Mouse (Mus musculus) kidney, postnatal 0 days (tissue): Measurements from ENCODE around the gene Dpyd. TPM values are rescaled to one million over a fixed set of nuclear protein-coding genes. Genes with fewer than 3 reads are reported as not detected.

Source experiments
- ATAC-seq: fragments of 200-750 bp; cut with Nextera tagmentation; replicated peaks from 2 replicates; pipeline ENCODE4 v1.8.0; 2017; ENCODE audit warnings: low read depth, moderate number of reproducible peaks, moderate TSS enrichment, moderate library complexity; ENCODE audit not compliant: low FRiP score
- DNase-seq: peaks from one replicate; pipeline ENCODE4 v3.0.0-alpha.2; 2016; ENCODE audit warnings: low spot score
- H3K27ac ChIP-seq: fragments of 300-500 bp; sonication (generic); 2 replicates; pipeline ENCODE4 v1.5.1; 2014; ENCODE audit warnings: mild to moderate bottlenecking
- H3K27me3 ChIP-seq: fragments of 300-500 bp; sonication (generic); 2 replicates; pipeline ENCODE4 v1.6.1; 2014; ENCODE audit warnings: low read length, mixed read lengths; ENCODE audit not compliant: insufficient read depth
- H3K36me3 ChIP-seq: fragments of 300-500 bp; sonication (generic); 2 replicates; pipeline ENCODE4 v1.6.1; 2014; ENCODE audit warnings: low read length, mixed read lengths; ENCODE audit not compliant: insufficient read depth
- H3K4me1 ChIP-seq: fragments of 300-500 bp; sonication (generic); replicated peaks from 2 replicates; pipeline ENCODE4 v1.6.1; 2014; ENCODE audit warnings: antibody characterized with exemption, low read length, mixed read lengths; ENCODE audit not compliant: insufficient read depth
- H3K4me2 ChIP-seq: fragments of 300-500 bp; sonication (generic); 2 replicates; pipeline ENCODE4 v1.6.1; 2014; ENCODE audit warnings: mild to moderate bottlenecking, low read length, moderate library complexity, mixed read lengths
- H3K4me3 ChIP-seq: fragments of 300-500 bp; sonication (generic); replicated peaks from 2 replicates; pipeline ENCODE4 v1.5.1; 2014; ENCODE audit warnings: low read depth, low read length
- H3K9ac ChIP-seq: fragments of 300-500 bp; sonication (generic); 2 replicates; pipeline ENCODE4 v1.6.1; 2014; ENCODE audit warnings: low read depth, low read length
- H3K9me3 ChIP-seq: fragments of 300-500 bp; sonication (generic); replicated peaks from 2 replicates; pipeline ENCODE4 v1.6.1; 2016; ENCODE audit warnings: low read length, inconsistent platforms, mixed read lengths
- CTCF ChIP-seq: IDR thresholded peaks from 2 replicates; pipeline ENCODE4 v1.5.1; 2016; ENCODE audit warnings: antibody characterized with exemption, low read depth, mild to moderate bottlenecking, moderate library complexity
- WGBS: fragments of 180-500 bp; shearing (Covaris S2); extraction: QIAGEN DNeasy Blood & Tissue Kit; methylation state at CpG from one replicate; pipeline ENCODE4 v1.1.7; 2014; 5-methylcytosine and 5-hydroxymethylcytosine counted together
- polyA plus RNA-seq: library from polyadenylated mRNA; unstranded; fragments of >200 nt; fragmentation: Nextera tagmentation; extraction: Ambion mirVana; gene quantifications from 2 replicates; pipeline ENCODE4 v1.2.1, GENCODE M21; 2015

Gene Dpyd
- polyA plus RNA-seq, 1 experiment from 2014 or later = 3.9 TPM

- TF ChIP-seq CTCF = no peak
These were observed 596.7 kb downstream of the Dpyd start for GRCm38 (mm10) chr3:119158670-119159069.

DNA sequence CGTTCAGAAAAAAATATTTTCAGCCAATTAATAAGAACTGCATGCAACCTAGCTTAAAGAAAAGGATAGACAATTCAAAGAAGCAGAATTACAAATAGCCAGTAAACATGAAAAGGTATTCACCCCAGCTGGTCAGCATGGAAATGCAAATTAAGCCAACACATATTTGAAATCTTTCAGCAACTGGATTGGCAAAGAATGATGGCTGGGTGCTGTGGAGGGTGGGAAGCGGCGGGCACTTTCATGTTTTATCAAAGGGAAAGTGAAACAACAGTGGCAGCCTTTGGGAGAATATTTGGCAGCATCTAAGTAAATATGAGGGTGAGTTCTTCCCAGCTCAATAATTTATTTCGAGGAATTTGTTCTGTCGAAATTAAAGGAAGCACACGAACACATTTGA, 603.8 kb downstream of the Dpyd start:
- Histone ChIP-seq H3K27ac (no peak overlapping the region), H3K4me1 (no peaks in the 10 kb centered on the region), H3K4me3 (no peak overlapping the region), H3K9ac (no peak overlapping the region), H3K9me3 (no peaks in the 10 kb centered on the region), H3K27me3 (no peaks in the 10 kb centered on the region), H3K4me2 (no peak overlapping the region), H3K36me3 (no peaks in the 10 kb centered on the region)
- no peak for TF ChIP-seq CTCF
- ATAC-seq = no peak
- 78% methylated on average over 6 of the region's 6 CpGs for WGBS
- DNase-seq = no peak

More at GRCm38 (mm10) chr3:119158670-119159069, 596.7 kb downstream of the Dpyd start:
- WGBS = 88% methylated on average over 4 of the region's 4 CpGs
- H3K9ac ChIP-seq = no peak overlapping the region
- H3K4me1 ChIP-seq = no peaks in the 10 kb centered on the region
- H3K27ac ChIP-seq = no peak overlapping the region
- no peak for DNase-seq
- H3K4me3 ChIP-seq = no peak overlapping the region
- no peaks in the 10 kb centered on the region for H3K36me3 ChIP-seq
- ATAC-seq = no peak
- no peaks in the 10 kb centered on the region for H3K9me3 ChIP-seq
- no peak overlapping the region for H3K4me2 ChIP-seq
- no peaks in the 10 kb centered on the region for H3K27me3 ChIP-seq

GRCm38 (mm10) chr3:119168166-119168565, 606.2 kb downstream of the Dpyd start:
- TF ChIP-seq CTCF = no peak
- ATAC-seq = no peak
- Histone ChIP-seq H3K27ac (no peak overlapping the region), H3K9ac (no peak overlapping the region), H3K27me3 (no peaks in the 10 kb centered on the region), H3K4me2 (no peak overlapping the region), H3K9me3 (no peaks in the 10 kb centered on the region), H3K36me3 (no peaks in the 10 kb centered on the region), H3K4me1 (no peaks in the 10 kb centered on the region), H3K4me3 (no peak overlapping the region)
- no peak for DNase-seq
- WGBS = 73% methylated on average over 2 of the region's 2 CpGs

DNA sequence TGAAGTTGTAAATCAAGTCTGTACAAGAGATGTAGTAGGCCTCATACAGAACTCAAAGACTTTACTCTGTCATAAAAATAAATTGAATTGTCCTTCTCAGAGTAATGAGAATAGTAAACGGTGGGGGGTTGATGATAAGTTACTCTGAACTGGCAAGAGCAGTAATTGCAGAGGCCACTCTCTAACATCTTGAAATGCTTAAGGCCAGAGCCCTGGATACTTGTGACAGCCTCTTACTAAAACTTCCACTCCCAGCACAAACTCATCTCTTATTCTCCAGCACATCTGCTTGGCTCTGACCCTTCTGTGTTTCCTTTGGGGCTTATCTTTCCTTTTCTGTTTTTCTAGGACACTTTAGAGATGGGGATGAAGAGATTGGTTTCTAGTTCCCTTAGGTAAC, 606.7 kb downstream of the Dpyd start:
- ATAC-seq = no peak
- Histone ChIP-seq H3K4me1 (no peaks in the 10 kb centered on the region), H3K27me3 (no peaks in the 10 kb centered on the region), H3K27ac (no peak overlapping the region), H3K4me2 (no peak overlapping the region), H3K9me3 (no peaks in the 10 kb centered on the region), H3K4me3 (no peak overlapping the region), H3K9ac (no peak overlapping the region), H3K36me3 (no peaks in the 10 kb centered on the region)
- no peak for DNase-seq
- TF ChIP-seq CTCF = no peak
- WGBS = 13% methylated on average over 1 of the region's 1 CpGs

DNA sequence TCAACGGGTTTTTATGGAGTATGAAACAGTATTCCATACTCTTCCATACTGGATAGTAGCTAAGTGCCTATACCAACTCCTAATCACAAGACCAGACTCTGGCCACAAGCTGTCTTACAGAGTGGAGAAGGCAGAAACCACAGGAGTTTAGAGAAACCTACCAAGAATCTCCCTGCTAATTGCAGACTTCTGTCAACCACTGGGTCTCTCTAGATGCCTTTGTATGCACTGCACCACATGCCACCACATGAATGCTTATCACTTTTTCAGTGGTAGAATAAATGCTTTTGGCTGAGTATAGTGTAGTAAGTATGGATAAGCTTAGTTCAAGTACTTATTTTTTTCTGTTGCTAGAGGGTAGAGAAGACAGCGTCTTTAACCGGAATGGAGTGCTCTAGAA, 621.3 kb downstream of the Dpyd start:
- H3K9me3 ChIP-seq = no peaks in the 10 kb centered on the region
- ATAC-seq (no peak), DNase-seq (no peak)
- H3K9ac ChIP-seq = no peak overlapping the region
- no peak overlapping the region for H3K4me2 ChIP-seq
- 87% methylated on average over 3 of the region's 3 CpGs for WGBS
- no peaks in the 10 kb centered on the region for H3K36me3 ChIP-seq
- no peaks in the 10 kb centered on the region for H3K27me3 ChIP-seq
- H3K27ac ChIP-seq = no peak overlapping the region
- no peak overlapping the region for H3K4me3 ChIP-seq
- H3K4me1 ChIP-seq = no peaks in the 10 kb centered on the region
- TF ChIP-seq CTCF = no peak

DNA sequence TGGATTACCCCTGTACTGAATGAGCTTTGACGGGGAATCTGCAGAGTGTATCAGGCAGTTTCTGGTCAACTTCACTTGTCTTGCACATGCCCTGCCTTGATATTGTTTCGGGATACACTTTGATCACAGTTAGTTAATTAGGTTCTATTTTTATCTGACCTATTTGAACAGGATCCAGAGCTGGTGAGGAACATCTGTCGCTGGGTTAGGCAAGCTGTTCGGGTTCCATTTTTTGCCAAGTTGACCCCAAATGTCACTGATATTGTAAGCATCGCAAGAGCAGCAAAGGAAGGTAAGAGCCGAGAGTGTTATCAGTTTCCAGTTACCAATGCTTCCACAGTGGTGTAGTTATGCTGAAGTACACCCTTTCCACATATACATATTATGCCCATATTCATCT, 632.1 kb downstream of the Dpyd start:
- WGBS = 87% methylated on average over 6 of the region's 6 CpGs
- ATAC-seq (no peak), DNase-seq (no peak)
- Histone ChIP-seq H3K9me3 (no peaks in the 10 kb centered on the region), H3K4me2 (no peak overlapping the region), H3K4me3 (no peak overlapping the region), H3K36me3 (no peaks in the 10 kb centered on the region), H3K9ac (no peak overlapping the region), H3K27ac (no peak overlapping the region), H3K27me3 (no peaks in the 10 kb centered on the region), H3K4me1 (no peaks in the 10 kb centered on the region)
- no peak for TF ChIP-seq CTCF

- no peak overlapping the region for H3K4me3 ChIP-seq
- no peaks in the 10 kb centered on the region for H3K9me3 ChIP-seq
- H3K4me2 ChIP-seq = no peak overlapping the region
- WGBS = 83% methylated on average over 4 of the region's 4 CpGs
- no peaks in the 10 kb centered on the region for H3K27me3 ChIP-seq
- TF ChIP-seq CTCF = no peak
- H3K9ac ChIP-seq = no peak overlapping the region
- ATAC-seq (no peak), DNase-seq (no peak)
- H3K4me1 ChIP-seq = no peaks in the 10 kb centered on the region
- no peaks in the 10 kb centered on the region for H3K36me3 ChIP-seq
- H3K27ac ChIP-seq = no peak overlapping the region
These were observed 633.7 kb downstream of the Dpyd start for GRCm38 (mm10) chr3:119195613-119196012.
